Mouse (Mus musculus) spleen, adult 2 months (tissue): ENCODE measurements around the gene Gm5134. TPM values are rescaled to one million over a fixed set of nuclear protein-coding genes. Genes with fewer than 3 reads are reported as not detected.

Experiments
- DNase-seq, 2 experiments: peaks; one replicate each; pipeline versions ENCODE4 v3.0.0 to v3.0.0-alpha.2; 2012 to 2021; ENCODE audit warnings: low spot score in 2 of 2, low read depth in 1 of 2
- H3K27ac ChIP-seq: fragments of 200-500 bp; 2 replicates; pipeline ENCODE4 v1.5.1; 2012; ENCODE audit warnings: low read length, inconsistent platforms; ENCODE audit not compliant: insufficient read depth
- H3K27me3 ChIP-seq: fragments of 200-500 bp; 2 replicates; pipeline ENCODE4 v1.6.1; 2012; ENCODE audit warnings: mild to moderate bottlenecking, moderate library complexity, low read length, inconsistent platforms; ENCODE audit not compliant: control insufficient read depth, insufficient read depth
- H3K36me3 ChIP-seq: fragments of 200-500 bp; 2 replicates; pipeline ENCODE4 v1.6.1; 2012; ENCODE audit warnings: mild to moderate bottlenecking, low read length, inconsistent platforms; ENCODE audit not compliant: control insufficient read depth, insufficient read depth
- H3K4me1 ChIP-seq: fragments of 200-500 bp; 2 replicates; pipeline ENCODE4 v1.6.1; 2011; ENCODE audit warnings: inconsistent platforms; ENCODE audit not compliant: control insufficient read depth, insufficient read depth, insufficient read length
- H3K4me3 ChIP-seq: fragments of 200-500 bp; 2 replicates; pipeline ENCODE4 v1.5.1; 2011; ENCODE audit warnings: mild to moderate bottlenecking, inconsistent platforms; ENCODE audit not compliant: insufficient read depth, insufficient read length; ENCODE audit errors: extremely low read depth
- CTCF ChIP-seq: fragments of 200-500 bp; IDR thresholded peaks from 2 replicates; pipeline ENCODE4 v1.5.1; 2011; ENCODE audit warnings: mild to moderate bottlenecking, inconsistent platforms; ENCODE audit not compliant: insufficient read depth, insufficient read length, insufficient replicate concordance; ENCODE audit errors: extremely low read depth
- POLR2A ChIP-seq: fragments of 200-500 bp; IDR thresholded peaks from 2 replicates; pipeline ENCODE4 v1.6.1; 2011; ENCODE audit warnings: low read depth, low read length, inconsistent platforms
- WGBS: fragments of 180-500 bp; shearing (Covaris S2); methylation state at CpG from one replicate; pipeline ENCODE4 v1.1.7; 2018; 5-methylcytosine and 5-hydroxymethylcytosine counted together
- polyA plus RNA-seq: library from polyadenylated mRNA; depleted of rRNA; stranded (reverse); fragments of >200 nt; gene quantifications from 2 replicates; pipeline ENCODE4 v1.2.3, GENCODE M21; 2012

Gm5134 gene
- polyA plus RNA-seq, 1 experiment = 1.2 TPM

- TF ChIP-seq CTCF (no peak), POLR2A (no peak)
- 94% methylated on average over 2 of the region's 2 CpGs for WGBS
- Histone ChIP-seq H3K4me1 (no peaks in the 10 kb centered on the region; the same call in 1 of the 2 replicates), H3K36me3 (no peaks in the 10 kb centered on the region), H3K27me3 (no peaks in the 10 kb centered on the region), H3K4me3 (no peak overlapping the region), H3K27ac (no peak overlapping the region)
- DNase-seq = no peak
Observed at GRCm38 (mm10) chr10:76003221-76003620, 48.9 kb downstream of the Gm5134 start.

- H3K27ac ChIP-seq = no peak overlapping the region
- WGBS = 67% methylated on average over 6 of the region's 6 CpGs
- H3K4me3 ChIP-seq = no peak overlapping the region
- TF ChIP-seq POLR2A = no peak
- no peak for TF ChIP-seq CTCF
- no peak for DNase-seq
- no peaks in the 10 kb centered on the region for H3K27me3 ChIP-seq
- no peaks in the 10 kb centered on the region for H3K36me3 ChIP-seq
- H3K4me1 ChIP-seq = no peaks in the 10 kb centered on the region; the same call in 1 of the 2 replicates
Observed at GRCm38 (mm10) chr10:76006385-76006784, 52.1 kb downstream of the Gm5134 start.

- 85% methylated on average over 3 of the region's 3 CpGs for WGBS
- no peak for TF ChIP-seq POLR2A
- no peak for TF ChIP-seq CTCF
Observed at GRCm38 (mm10) chr10:76009812-76010211, 55.5 kb downstream of the Gm5134 start.

GRCm38 (mm10) chr10:76012922-76013321 is 58.6 kb downstream of the Gm5134 start:
- Histone ChIP-seq H3K4me1 (no peaks in the 10 kb centered on the region), H3K27me3 (no peaks in the 10 kb centered on the region), H3K4me3 (no peak overlapping the region), H3K27ac (no peak overlapping the region), H3K36me3 (no peaks in the 10 kb centered on the region)
- 76% methylated on average over 6 of the region's 6 CpGs for WGBS
- TF ChIP-seq POLR2A (no peak), CTCF (no peak)
- no peak for DNase-seq

More at GRCm38 (mm10) chr10:76009812-76010211, 55.5 kb downstream of the Gm5134 start:
- Histone ChIP-seq H3K4me1 (no peaks in the 10 kb centered on the region; the same call in 1 of the 2 replicates), H3K36me3 (no peaks in the 10 kb centered on the region), H3K27me3 (no peaks in the 10 kb centered on the region), H3K27ac (no peak overlapping the region), H3K4me3 (no peak overlapping the region)
- no peak for DNase-seq

- Histone ChIP-seq H3K4me3 (no peak overlapping the region), H3K27ac (no peak overlapping the region)
Observed at GRCm38 (mm10) chr10:76016886-76017285, 62.6 kb downstream of the Gm5134 start.

GRCm38 (mm10) chr10:76021728-76022127 is 67.4 kb downstream of the Gm5134 start:
- no peak overlapping the region for H3K4me3 ChIP-seq
- TF ChIP-seq POLR2A (no peak), CTCF (no peak)
- H3K27me3 ChIP-seq = no peaks in the 10 kb centered on the region
- H3K27ac ChIP-seq = no peak overlapping the region
- no peaks in the 10 kb centered on the region for H3K36me3 ChIP-seq
- H3K4me1 ChIP-seq = no peaks in the 10 kb centered on the region
- WGBS = 52% methylated on average over 3 of the region's 3 CpGs
- no peak for DNase-seq

More at GRCm38 (mm10) chr10:76016886-76017285, 62.6 kb downstream of the Gm5134 start:
- DNase-seq = no peak
- H3K36me3 ChIP-seq = no peaks in the 10 kb centered on the region
- TF ChIP-seq POLR2A (no peak), CTCF (no peak)
- WGBS = 75% methylated on average over 3 of the region's 3 CpGs
- no peaks in the 10 kb centered on the region for H3K4me1 ChIP-seq
- no peaks in the 10 kb centered on the region for H3K27me3 ChIP-seq

- Histone ChIP-seq H3K4me3 (no peak overlapping the region), H3K36me3 (no peaks in the 10 kb centered on the region), H3K4me1 (no peaks in the 10 kb centered on the region), H3K27me3 (no peaks in the 10 kb centered on the region), H3K27ac (no peak overlapping the region)
- no peak for DNase-seq
- TF ChIP-seq POLR2A (no peak), CTCF (no peak)
- 92% methylated on average over 6 of the region's 6 CpGs for WGBS
Observed at GRCm38 (mm10) chr10:76023921-76024320, 69.6 kb downstream of the Gm5134 start.
